25 mouse cellular contexts compared by ENCODE assay signal in the genomic region with DNA sequence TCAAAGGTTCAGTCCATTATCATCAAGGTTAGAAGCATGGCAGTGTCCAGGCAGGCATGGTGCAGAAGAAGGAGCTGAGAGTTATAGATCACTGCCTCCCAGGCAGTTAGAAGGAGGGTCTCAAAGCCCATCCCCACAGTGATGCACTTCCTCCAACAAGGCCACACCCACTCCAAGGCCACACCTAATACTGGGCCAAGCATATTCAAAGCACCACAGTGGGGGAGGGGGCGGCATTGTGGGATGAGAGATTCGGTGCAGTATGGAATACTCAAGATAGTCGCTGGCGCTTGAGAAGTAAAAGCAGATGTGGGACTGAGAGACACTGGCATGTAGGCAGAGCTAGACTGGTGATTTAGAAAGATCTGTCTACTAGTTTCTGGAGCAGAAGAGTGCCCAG. TPM values are rescaled to one million over a fixed set of nuclear protein-coding genes. Genes with fewer than 3 reads are reported as not detected.
DNase-seq lines count a peak whose midpoint lies in the region; ATAC-seq and TF ChIP-seq lines count a peak whose summit lies in the region.
"Had no signal": no experiment of that assay in that cellular context is flagged by ENCODE, and none has a peak within 500 bp of the region (broad histone marks: within the 10 kb centered on the region; RNA-seq: fewer than 3 reads in every experiment).

No protein-coding gene starts in this region.

- no peak overlapping the region for H3K4me2 ChIP-seq in hindbrain, embryonic 15.5 days
- H3K4me2 ChIP-seq: hindbrain, embryonic 12.5 days; lung, embryonic 15.5 days; midbrain, embryonic 15.5 days; neural tube, embryonic 13.5 days had no signal

- WGBS in hindbrain, embryonic 15.5 days: 88% methylated on average over 4 of the region's 4 CpGs
- WGBS in hindbrain, embryonic 10.5 days: 89% methylated on average over 4 of the region's 4 CpGs

- TF ChIP-seq POLR2A in MEL (IDR thresholded peaks at IDR 0.05; ENCODE audit: control insufficient read depth in 1 of 2, insufficient read depth in 1 of 2, low read depth in 1 of 2, low read length in 2 of 2, poor library complexity in 1 of 2): no peak

- ATAC-seq in hindbrain, embryonic 15.5 days (ENCODE audit: low FRiP score, low read depth): 0 out of 2 replicates have a peak, but pooled peaks have one; percentile 25
- ATAC-seq in monocyte, adult 5-6 weeks (replicated peaks; ENCODE audit: insufficient number of reproducible peaks, low FRiP score, low TSS enrichment, poor library complexity, severe bottlenecking): no peak
- ATAC-seq: forebrain, embryonic 14.5 days; midbrain, embryonic 15.5 days had no signal

- H3K27me3 ChIP-seq in hindbrain, embryonic 15.5 days: no peaks in the 10 kb centered on the region
- H3K27me3 ChIP-seq in hindbrain, embryonic 10.5 days (ENCODE audit: insufficient read depth, poor library complexity, severe bottlenecking): peaks cover 10% of the 10 kb centered on the region; the same call in 1 of the 2 replicates
- no peaks in the 10 kb centered on the region for H3K27me3 ChIP-seq in MEL (ENCODE audit: control insufficient read depth in 1 of 2, insufficient read depth in 2 of 2, low read length in 2 of 2)
- H3K27me3 ChIP-seq: hindbrain, embryonic 12.5 days; lung, embryonic 15.5 days; midbrain, embryonic 15.5 days; neural tube, embryonic 13.5 days had no signal

- no peak overlapping the region for H3K4me3 ChIP-seq in hindbrain, embryonic 15.5 days
- no peak overlapping the region for H3K4me3 ChIP-seq in hindbrain, embryonic 10.5 days
- no peak overlapping the region for H3K4me3 ChIP-seq in MEL (ENCODE audit: control insufficient read depth in 1 of 2, insufficient read depth in 1 of 2, low read depth in 2 of 2, low read length in 2 of 2)
- H3K4me3 ChIP-seq: heart, embryonic 10.5 days; hindbrain, embryonic 12.5 days; left cerebral cortex, adult 2 months; lung, embryonic 15.5 days; megakaryocyte, embryonic 14.5 days; midbrain, embryonic 15.5 days; myocyte; neural tube, embryonic 13.5 days had no signal

- no peak for TF ChIP-seq CTCF in MEL (IDR thresholded peaks at IDR 0.05 in 2 of 3, conservative IDR thresholded peaks at IDR 0.05 in 1 of 3; ENCODE audit: control insufficient read depth in 1 of 3, insufficient read depth in 1 of 3, low read depth in 2 of 3, low read length in 3 of 3, poor library complexity in 1 of 3, severe bottlenecking in 1 of 3)

- H3K4me1 ChIP-seq in hindbrain, embryonic 15.5 days (replicated peaks): peaks cover 25% of the 10 kb centered on the region
- peaks cover 55% of the 10 kb centered on the region for H3K4me1 ChIP-seq in hindbrain, embryonic 10.5 days (replicated peaks)
- peaks cover 48 to 50% of the 10 kb centered on the region in 2 experiments for H3K4me1 ChIP-seq in MEL (ENCODE audit: control insufficient read depth in 1 of 2, insufficient read depth in 2 of 2, low read length in 2 of 2)

- H3K27ac ChIP-seq in hindbrain, embryonic 15.5 days (replicated peaks): no peak overlapping the region
- no peak overlapping the region for H3K27ac ChIP-seq in hindbrain, embryonic 10.5 days
- H3K27ac ChIP-seq in MEL (ENCODE audit: control insufficient read depth, low read depth, low read length): 0 out of 2 replicates have a peak overlapping the region, but pooled peaks have one; percentile 15
- H3K27ac ChIP-seq: hindbrain, embryonic 12.5 days; kidney, postnatal 0 days; left cerebral cortex, adult 2 months; lung, embryonic 15.5 days; midbrain, embryonic 15.5 days; neural tube, embryonic 13.5 days had no signal

- no peaks in the 10 kb centered on the region for H3K36me3 ChIP-seq in hindbrain, embryonic 15.5 days
- H3K36me3 ChIP-seq in hindbrain, embryonic 10.5 days: no peaks in the 10 kb centered on the region
- H3K36me3 ChIP-seq in MEL (ENCODE audit: control insufficient read depth in 1 of 2, insufficient read depth in 2 of 2, low read length in 2 of 2): peaks cover 0 to 44% of the 10 kb centered on the region in 2 experiments; a peak in 2 of 4 replicates
- H3K36me3 ChIP-seq: heart, embryonic 10.5 days; hindbrain, embryonic 12.5 days; lung, embryonic 15.5 days; midbrain, embryonic 15.5 days; neural tube, embryonic 13.5 days had no signal

- TF ChIP-seq RAD21 in MEL (IDR thresholded peaks at IDR 0.05; ENCODE audit: low read depth, low read length): no peak

- TF ChIP-seq EP300 in MEL (IDR thresholded peaks at IDR 0.05; ENCODE audit: low read depth in 1 of 2, low read length in 2 of 2): no peak

- H3K9me3 ChIP-seq in hindbrain, embryonic 15.5 days: no peaks in the 10 kb centered on the region
- no peaks in the 10 kb centered on the region for H3K9me3 ChIP-seq in hindbrain, embryonic 10.5 days
- H3K9me3 ChIP-seq in MEL (replicated peaks; ENCODE audit: insufficient read depth, low read length): no peaks in the 10 kb centered on the region
- H3K9me3 ChIP-seq: heart, embryonic 10.5 days; hindbrain, embryonic 12.5 days; lung, embryonic 15.5 days; midbrain, embryonic 15.5 days; neural tube, embryonic 13.5 days had no signal

- H3K79me2 ChIP-seq in MEL (ENCODE audit: control insufficient read depth, insufficient read depth, low read length, poor library complexity): peaks cover 14% of the 10 kb centered on the region

- H3K9ac ChIP-seq in hindbrain, embryonic 15.5 days: no peak overlapping the region
- no peak overlapping the region for H3K9ac ChIP-seq in MEL (ENCODE audit: control insufficient read depth, low read depth, low read length, poor library complexity, severe bottlenecking)
- H3K9ac ChIP-seq: hindbrain, embryonic 12.5 days; lung, embryonic 15.5 days; midbrain, embryonic 15.5 days; neural tube, embryonic 13.5 days had no signal

- DNase-seq in adrenal gland, postnatal 14 days: peak; percentile 2
- no peak for DNase-seq in adrenal gland, adult 8-10 months
- no peak for DNase-seq in hindbrain, embryonic 10.5 days (ENCODE audit: low spot score)
- DNase-seq in spleen, postnatal 10 days (ENCODE audit: low spot score in 2 of 2): peak; percentile 9 to 20
- DNase-seq in spleen, postnatal 36 days (ENCODE audit: low spot score in 2 of 2): no peak
- DNase-seq in MEL (ENCODE audit: low read depth, low spot score): no peak
- DNase-seq: adrenal gland, postnatal 25 days; cerebellum, adult 8-10 months; cerebellum, postnatal 36 days; kidney, adult 18-20 months; retina, postnatal 1 day; right cerebral cortex, postnatal 25 days; spleen, adult 18-20 months had no signal

TF ChIP-seq in MEL, 35 proteins besides CTCF, POLR2A, EP300 and RAD21:
- TF ChIP-seq GABPA (IDR thresholded peaks at IDR 0.05; ENCODE audit: low read depth, low read length) (no peak), E2F4 (IDR thresholded peaks at IDR 0.05; ENCODE audit: borderline replicate concordance, low read depth, low read length) (no peak), UBTF (IDR thresholded peaks at IDR 0.05; ENCODE audit: borderline replicate concordance, insufficient read depth, low read depth, low read length) (no peak), KAT2A (conservative IDR thresholded peaks at IDR 0.05; ENCODE audit: low read depth, low read length) (no peak), NELFE (IDR thresholded peaks at IDR 0.05; ENCODE audit: low read depth, low read length) (no peak), ZMIZ1 (IDR thresholded peaks at IDR 0.05; ENCODE audit: low read depth, low read length) (no peak), TAL1 (IDR thresholded peaks at IDR 0.05; ENCODE audit: low read length) (no peak), MAZ (IDR thresholded peaks at IDR 0.05; ENCODE audit: low read depth, low read length) (no peak), TCF12 (IDR thresholded peaks at IDR 0.05; ENCODE audit: low read depth, low read length) (no peak), CHD1 (IDR thresholded peaks at IDR 0.05; ENCODE audit: low read depth, low read length) (no peak), JUND (IDR thresholded peaks at IDR 0.05; ENCODE audit: low read depth, low read length) (no peak), SMC3 (IDR thresholded peaks at IDR 0.05; ENCODE audit: low read depth, low read length) (no peak), USF1 (IDR thresholded peaks at IDR 0.05; ENCODE audit: low read depth, low read length) (no peak), POLR2AphosphoS2 (IDR thresholded peaks at IDR 0.05; ENCODE audit: low read length) (no peak), MAFK (IDR thresholded peaks at IDR 0.05; ENCODE audit: borderline replicate concordance, low read depth, low read length) (no peak), POLR2AphosphoS5 (IDR thresholded peaks at IDR 0.05; ENCODE audit: borderline replicate concordance, low read depth, low read length) (no peak)

RNA-seq across cellular contexts. Expression of gene Galnt10, which starts 14.9 kb away (rescaled TPM):
- total RNA-seq in adrenal gland, postnatal 14 days (2021): 39.8 and 46.4 TPM in 2 replicates
- 10 to 100 TPM; 55.7 to 76.3 (median 61.3) TPM for total RNA-seq in adrenal gland, adult 8-10 months (2022)
- polyA plus RNA-seq in hindbrain, embryonic 15.5 days (2015; fragmentation: Nextera tagmentation; extraction: Ambion mirVana): 14.6 and 15.4 TPM in 2 replicates
- polyA plus RNA-seq in hindbrain, embryonic 10.5 days (2016; fragmentation: Nextera tagmentation; extraction: Ambion mirVana): 21.2 and 22.7 TPM in 2 replicates
- 23.5 and 27.4 TPM in 2 replicates for total RNA-seq in MEL (2012; rRNA removed)
- 10 to 100 TPM in 1 of 2 experiments, not detected in 1; 26.7 TPM for polyA plus RNA-seq in MEL (2012; ENCODE audit: insufficient read depth in 1 of 2, insufficient read length in 2 of 2, low read depth in 1 of 2, low replicate concordance in 2 of 2, missing spikeins in 1 of 2)
- 18.6 to 31.9 TPM (median 21.5 TPM) in 3 replicates for total RNA-seq in monocyte, adult 5-6 weeks (2017)

Comparison
In these comparisons a context has a peak if more than half of its experiments do, and no peak if none do; other contexts are left out.
1. DNase-seq: peak in adrenal gland, postnatal 14 days (single experiment) and spleen, postnatal 10 days (2 of 2); none in adrenal gland, adult 8-10 months (single experiment), hindbrain, embryonic 10.5 days (single experiment), spleen, postnatal 36 days (0 of 2) and MEL (single experiment).